Mouse (Mus musculus) ovary, postnatal 36 days (tissue): ENCODE data around the gene Guca1a.

Experiments
- DNase-seq: peaks from one replicate; pipeline ENCODE4 v3.0.0; 2022; ENCODE audit warnings: low spot score, mixed read lengths

The Guca1a gene

GRCm38 (mm10) chr17:47409897-47410861 lies 9.8 kb upstream of the Guca1a start:
- peak; percentile 27 for DNase-seq

GRCm38 (mm10) chr17:47408558-47408898 lies 8.1 kb upstream of the Guca1a start:
- peak; percentile 55 for DNase-seq

- DNase-seq, result no peak
Observed at GRCm38 (mm10) chr17:47407717-47408557, 7.6 kb upstream of the Guca1a start.

GRCm38 (mm10) chr17:47399091-47399490 lies 1.3 kb downstream of the Guca1a start:
- DNase-seq, result no peak

GRCm38 (mm10) chr17:47395376-47395913 lies 4.9 kb downstream of the Guca1a start:
- peak; percentile 52 for DNase-seq

- DNase-seq, result peak; percentile 21
Observed at GRCm38 (mm10) chr17:47394223-47394869, 6.0 kb downstream of the Guca1a start.

GRCm38 (mm10) chr17:47386649-47387048 lies 13.7 kb downstream of the Guca1a start:
- DNase-seq, result peak; percentile 37

GRCm38 (mm10) chr17:47385145-47385544 lies 15.2 kb downstream of the Guca1a start, which contains the start of gene Guca1b:
Gene Guca1b (plus strand): TSS chr17:47385393.
- no peak for DNase-seq

GRCm38 (mm10) chr17:47384064-47384463 lies 16.3 kb downstream of the Guca1a start:
- DNase-seq, result no peak

GRCm38 (mm10) chr17:47383266-47383665 lies 17.1 kb downstream of the Guca1a start:
- DNase-seq, result no peak

GRCm38 (mm10) chr17:47381917-47382316 lies 18.5 kb downstream of the Guca1a start:
- no peak for DNase-seq

- DNase-seq, result no peak
Observed at GRCm38 (mm10) chr17:47378133-47378532, 22.3 kb downstream of the Guca1a start.

- no peak for DNase-seq
Observed at GRCm38 (mm10) chr17:47376779-47377280, 23.6 kb downstream of the Guca1a start.

GRCm38 (mm10) chr17:47373991-47374390 lies 26.4 kb downstream of the Guca1a start:
- no peak for DNase-seq

- peak; percentile 37 for DNase-seq
Observed at GRCm38 (mm10) chr17:47371451-47371850, 28.9 kb downstream of the Guca1a start.

GRCm38 (mm10) chr17:47369087-47369443 lies 31.3 kb downstream of the Guca1a start:
- no peak for DNase-seq

- DNase-seq, result peak; percentile 79
Observed at GRCm38 (mm10) chr17:47368401-47369086, 31.8 kb downstream of the Guca1a start, which contains the start of gene Mrps10. Gene Mrps10 (plus strand): TSS chr17:47368887.

GRCm38 (mm10) chr17:47361343-47361742 lies 39.0 kb downstream of the Guca1a start:
- DNase-seq, result no peak

- peak; percentile 42 for DNase-seq
Observed at GRCm38 (mm10) chr17:47359964-47360363, 40.4 kb downstream of the Guca1a start.

GRCm38 (mm10) chr17:47349721-47350319 lies 50.6 kb downstream of the Guca1a start:
- DNase-seq, result no peak
